Mouse (Mus musculus) ovary, adult 18-20 months (tissue): ENCODE data around the gene Lpo.

ENCODE experiments used
- DNase-seq: peaks from one replicate; pipeline ENCODE4 v3.0.0; 2022; ENCODE audit warnings: low spot score, mixed read lengths

Gene Lpo

DNA sequence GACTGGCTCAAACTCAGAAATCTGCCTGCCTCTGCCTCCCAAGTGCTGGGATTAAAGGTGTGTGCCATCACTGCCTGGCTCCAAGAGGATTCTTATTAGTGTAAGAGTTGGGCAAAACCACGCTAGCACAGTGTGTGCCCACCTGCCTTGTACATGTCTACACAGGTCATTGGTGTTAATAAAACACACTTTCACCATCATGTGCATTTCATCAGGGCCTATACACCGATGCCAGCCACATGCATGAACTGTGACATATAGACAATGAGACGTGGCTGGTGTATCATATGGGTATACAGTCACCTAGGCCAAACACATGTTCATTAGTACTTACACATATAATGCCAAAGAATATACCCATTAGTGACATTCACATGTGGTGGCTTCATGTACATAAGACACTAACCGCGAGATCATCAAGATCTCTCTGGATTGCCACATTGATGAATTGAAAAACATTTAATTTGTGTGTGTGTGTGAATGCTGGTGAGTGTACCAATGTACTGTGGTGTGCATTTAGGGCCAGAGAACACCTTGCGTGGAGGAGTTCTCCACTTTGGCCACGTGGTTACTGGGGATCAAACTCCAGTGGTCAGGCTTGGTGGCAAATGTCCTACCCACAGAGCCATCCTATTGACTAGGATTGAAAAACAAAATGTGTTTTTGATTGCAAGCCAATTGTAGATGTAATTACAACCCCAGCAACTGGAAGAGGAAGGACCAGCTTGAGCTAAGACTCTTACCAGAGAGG, 69.8 kb downstream of the Lpo start:
- DNase-seq, result no peak

DNA sequence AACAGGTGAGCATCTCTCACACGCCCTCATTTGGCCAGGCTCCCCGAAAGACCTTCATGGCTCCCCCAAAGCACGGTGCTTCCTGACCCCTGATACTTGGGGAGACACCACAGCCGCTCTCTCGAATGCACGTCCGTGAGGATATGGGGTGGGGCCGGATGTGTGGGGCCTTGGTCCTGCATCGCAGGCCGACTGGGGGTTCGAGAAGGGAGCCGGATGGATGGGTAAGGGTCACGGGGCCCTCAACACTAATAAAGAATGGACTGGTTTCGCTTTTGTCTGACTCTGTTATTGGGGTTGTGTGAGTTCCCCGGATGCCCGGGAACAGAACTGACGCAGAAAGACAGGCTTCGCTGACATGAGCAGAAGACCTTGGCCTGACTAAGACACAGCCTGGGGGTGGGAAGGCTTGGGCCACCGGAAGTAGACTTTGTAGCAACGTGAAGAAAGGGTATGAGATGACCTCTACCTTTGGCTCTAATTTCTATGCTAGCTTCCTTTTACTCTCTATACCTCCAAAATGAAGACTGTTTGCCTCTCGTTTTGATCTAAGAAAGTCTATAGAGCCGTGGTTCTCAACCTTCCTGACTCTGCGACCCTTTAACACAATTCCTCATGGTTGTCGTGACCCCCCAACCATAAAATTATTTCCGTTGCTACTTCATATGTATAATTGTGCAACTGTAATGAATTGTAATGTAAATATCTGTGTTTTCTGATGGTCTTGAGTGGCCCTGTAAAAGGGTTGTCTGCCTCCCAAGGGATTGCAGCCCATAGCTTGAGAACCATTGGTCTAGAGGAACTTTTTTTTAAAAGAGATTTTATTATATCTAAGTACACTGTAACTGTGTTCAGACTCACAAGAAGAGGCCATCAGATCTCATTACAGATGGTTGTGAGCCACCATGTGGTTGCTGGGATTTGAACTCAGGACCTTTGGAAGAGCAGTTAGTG, 70.8 kb downstream of the Lpo start:
- DNase-seq, result no peak
